9 mouse cellular contexts compared by ENCODE assay signal in genomic region chr8:8733804-8734203, GRCm38 (mm10). TPM values are rescaled to one million over a fixed set of nuclear protein-coding genes. Genes with fewer than 3 reads are reported as not detected.
DNase-seq lines count a peak whose midpoint lies in the region; ATAC-seq lines count a peak whose summit lies in the region.
"Had no signal": no experiment of that assay in that cellular context is flagged by ENCODE, and none has a peak within 500 bp of the region (broad histone marks: within the 10 kb centered on the region; RNA-seq: fewer than 3 reads in every experiment).

No protein-coding gene starts in this region.

- H3K4me1 ChIP-seq in heart, embryonic 12.5 days (replicated peaks) = no peaks in the 10 kb centered on the region

- ATAC-seq in heart, embryonic 12.5 days (ENCODE audit: insufficient number of reproducible peaks, low FRiP score) = no peak

- H3K4me2 ChIP-seq in heart, embryonic 12.5 days = no peak overlapping the region
- H3K4me2 ChIP-seq: embryonic facial prominence, embryonic 13.5 days had no signal

- H3K4me3 ChIP-seq in heart, embryonic 12.5 days = no peak overlapping the region
- H3K4me3 ChIP-seq: embryonic facial prominence, embryonic 13.5 days had no signal

- H3K27me3 ChIP-seq in heart, embryonic 12.5 days (replicated peaks) = no peaks in the 10 kb centered on the region
- H3K27me3 ChIP-seq: embryonic facial prominence, embryonic 13.5 days had no signal

- no peaks in the 10 kb centered on the region for H3K36me3 ChIP-seq in heart, embryonic 12.5 days
- H3K36me3 ChIP-seq: embryonic facial prominence, embryonic 13.5 days had no signal

- WGBS in heart, embryonic 12.5 days = 27% methylated on average over 4 of the region's 4 CpGs

- H3K9me3 ChIP-seq in heart, embryonic 12.5 days (replicated peaks) = no peaks in the 10 kb centered on the region
- H3K9me3 ChIP-seq: embryonic facial prominence, embryonic 13.5 days had no signal

- H3K27ac ChIP-seq in heart, embryonic 12.5 days (ENCODE audit: poor library complexity, severe bottlenecking) = no peak overlapping the region
- H3K27ac ChIP-seq: embryonic facial prominence, embryonic 13.5 days had no signal

- H3K9ac ChIP-seq in heart, embryonic 12.5 days = no peak overlapping the region
- H3K9ac ChIP-seq: embryonic facial prominence, embryonic 13.5 days had no signal

- intact Hi-C loops in heart, postnatal 10 days (cut with DNase I) = loop anchor here (5.0 kb wide), 2 partner anchors 93 to 258 kb away; no protein-coding TSS in a partner anchor

- DNase-seq in heart, postnatal 10 days = peak; percentile 11 to 38
- DNase-seq in 416B (ENCODE audit: low read depth) (peak; percentile 12), NIH3T3 (ENCODE audit: low read depth) (peak; percentile 55)
- peak; percentile 14 for DNase-seq in embryo, embryonic 11.5 days (ENCODE audit: low read depth, low spot score)
- peak; percentile 32 for DNase-seq in mesoderm, embryonic 11.5 days (ENCODE audit: low read depth, low spot score)
- DNase-seq in gastrocnemius, adult 8-10 months (ENCODE audit: low spot score in 2 of 2) = no peak
- DNase-seq in layer of hippocampus, postnatal 25 days (ENCODE audit: extremely low spot score in 1 of 2, low spot score in 1 of 2) = no peak

RNA-seq across cellular contexts. Expression of gene Arglu1, which starts 43.5 kb away (rescaled TPM):
- 10 to 100 TPM; 43.4 to 44.8 TPM for total RNA-seq in heart, postnatal 10 days (2021)
- polyA plus RNA-seq in heart, embryonic 12.5 days (2016; fragmentation: Nextera tagmentation; extraction: Ambion mirVana) = 111 TPM in 2 replicates
- total RNA-seq in gastrocnemius, adult 8-10 months (2022) = 10 to 100 TPM; 27.8 to 38.6 (median 33.2) TPM
- total RNA-seq in layer of hippocampus, postnatal 25 days (2021) = 100 to 1,000 TPM in 1 of 2 experiments, 10 to 100 TPM in 1; 79.2 to 120 TPM

Comparison
In these comparisons a context has a peak if more than half of its experiments do, and no peak if none do; other contexts are left out.
1. DNase-seq: peak in heart, postnatal 10 days (2 of 2), 416B (single experiment), NIH3T3 (single experiment), embryo, embryonic 11.5 days (single experiment) and mesoderm, embryonic 11.5 days (single experiment); none in gastrocnemius, adult 8-10 months (0 of 2) and layer of hippocampus, postnatal 25 days (0 of 2).